Mouse (Mus musculus) small intestine, adult 2 months (tissue): ENCODE data around the gene Mtfr2.

Source experiments
- CTCF ChIP-seq: fragments of 200-500 bp; IDR thresholded peaks from 2 replicates; pipeline ENCODE4 v1.5.1; 2012; ENCODE audit warnings: low read depth, mild to moderate bottlenecking, control low read depth, inconsistent platforms, low read length, moderate library complexity, mixed read lengths; ENCODE audit not compliant: insufficient replicate concordance, insufficient read length; ENCODE audit errors: extremely low read depth
- POLR2A ChIP-seq: fragments of 200-500 bp; IDR thresholded peaks from 2 replicates; pipeline ENCODE4 v1.6.1; 2012; ENCODE audit warnings: low read depth, mild to moderate bottlenecking, control low read depth, inconsistent platforms, low read length, moderate library complexity

GRCm38 (mm10) chr10:20394815-20395214 is 47.2 kb downstream of the Mtfr2 start:
- TF ChIP-seq CTCF (no peak), POLR2A (no peak)
